Mouse (Mus musculus) C2C12 (cell line): ENCODE results near the gene Gpn2.

Source experiments
- CTCF ChIP-seq: IDR thresholded peaks from one replicate; pipeline ENCODE4 v1.5.1; 2011; ENCODE audit not compliant: control insufficient read depth, insufficient read depth, insufficient read length
- USF1 ChIP-seq: IDR thresholded peaks from one replicate; pipeline ENCODE4 v1.6.1; 2011; ENCODE audit warnings: low read depth, mild to moderate bottlenecking, control low read depth, moderate library complexity

GRCm38 (mm10) chr4:133632483-133633327 is 48.5 kb downstream of the Gpn2 start:
- TF ChIP-seq USF1 (no peak), CTCF (no peak)
